Mouse (Mus musculus) skeletal muscle tissue, adult 2 months (tissue): ENCODE results near the gene Rps27l.
"Not testable (repeated sequence)": the region's sequence is repeated elsewhere in the genome, so short reads cannot be mapped to it uniquely, and the experiment has no call there.

ENCODE experiments used
- DNase-seq: peaks from one replicate; pipeline ENCODE4 v3.0.0-alpha.2; 2012; ENCODE audit warnings: low read depth, low spot score

Rps27l gene

GRCm38 (mm10) chr9:66945647-66946641, at the start of gene Rps27l:
Gene Rps27l (plus strand): TSS chr9:66946086.
- peak; percentile 95 for DNase-seq

GRCm38 (mm10) chr9:66896951-66897350, 48.9 kb upstream of the Rps27l start:
- no peak for DNase-seq

- no peak for DNase-seq
Measured at GRCm38 (mm10) chr9:66897851-66898250, 48.0 kb upstream of the Rps27l start.

DNA sequence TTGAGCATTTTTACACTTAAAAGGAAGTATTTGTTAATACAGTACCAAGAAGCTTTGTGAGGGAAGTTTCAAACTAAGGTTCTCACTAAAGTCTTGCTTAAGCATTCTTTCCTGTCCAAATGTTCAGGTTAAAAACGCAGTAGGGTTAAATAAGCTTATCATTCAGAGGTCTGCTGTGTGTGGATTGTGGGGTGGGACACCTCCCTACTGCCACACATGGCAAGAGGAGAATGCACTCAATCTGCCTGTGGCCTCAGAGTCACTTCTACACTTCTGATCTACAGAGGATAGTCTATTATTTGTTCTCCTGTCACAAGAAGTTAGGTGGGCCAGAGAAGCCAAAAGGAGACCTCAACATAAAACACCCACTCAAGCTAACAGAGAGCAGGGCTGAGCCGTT, 46.8 kb upstream of the Rps27l start:
- DNase-seq: no peak

- no peak for DNase-seq
Measured at GRCm38 (mm10) chr9:66899526-66899925, 46.4 kb upstream of the Rps27l start.

DNA sequence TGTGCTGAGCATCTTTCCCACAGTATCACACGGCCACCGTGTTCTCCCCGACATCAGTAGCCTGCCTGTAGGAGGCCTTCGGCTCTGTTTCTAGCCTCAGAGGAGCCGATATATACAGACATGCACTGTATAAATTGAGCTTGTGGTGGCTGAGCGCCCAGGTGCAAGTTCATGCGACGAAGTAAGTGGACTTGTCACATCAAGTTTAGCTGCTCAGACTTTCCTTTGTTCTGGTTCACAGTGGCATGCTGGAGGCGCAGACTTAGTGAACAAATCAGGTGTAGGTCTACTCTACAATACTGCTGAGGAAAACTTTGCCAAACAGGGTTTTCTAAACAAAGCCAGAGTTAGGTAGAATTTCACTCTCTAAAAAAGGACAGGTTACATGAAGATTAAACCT, 39.9 kb upstream of the Rps27l start:
- no peak for DNase-seq

- no peak for DNase-seq
Measured at GRCm38 (mm10) chr9:66907126-66907525, 38.8 kb upstream of the Rps27l start.

DNA sequence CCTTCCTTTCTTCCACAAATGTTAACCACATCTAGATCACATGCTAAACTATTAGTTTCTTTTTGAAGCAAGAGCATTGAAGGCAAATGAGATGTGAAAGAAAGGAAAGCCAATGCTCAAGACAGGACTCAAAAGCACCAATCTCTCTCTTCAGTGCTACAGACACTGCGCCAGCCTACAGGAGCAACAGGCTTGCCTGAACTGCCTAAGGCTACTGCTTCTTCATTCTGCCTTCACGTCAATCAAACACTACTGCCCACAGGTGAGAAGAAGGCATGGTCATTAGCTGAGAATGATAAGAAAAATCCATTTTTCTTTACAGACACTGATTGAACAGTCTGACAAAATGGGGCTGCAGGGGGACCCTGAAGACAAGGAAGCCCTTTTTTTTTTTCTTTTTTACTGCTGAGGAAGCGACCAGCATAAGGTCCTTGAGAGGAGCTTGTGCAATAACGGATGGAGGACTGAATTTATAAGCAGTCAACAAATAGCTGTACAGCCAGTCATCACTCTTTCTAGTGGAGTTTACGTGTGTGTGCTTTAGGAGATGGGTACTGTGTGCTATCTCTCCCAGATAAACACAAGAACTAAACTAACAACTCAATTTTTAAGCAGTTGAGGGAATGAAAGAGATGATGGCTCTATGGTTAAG, 38.0 kb upstream of the Rps27l start:
- no peak for DNase-seq

DNA sequence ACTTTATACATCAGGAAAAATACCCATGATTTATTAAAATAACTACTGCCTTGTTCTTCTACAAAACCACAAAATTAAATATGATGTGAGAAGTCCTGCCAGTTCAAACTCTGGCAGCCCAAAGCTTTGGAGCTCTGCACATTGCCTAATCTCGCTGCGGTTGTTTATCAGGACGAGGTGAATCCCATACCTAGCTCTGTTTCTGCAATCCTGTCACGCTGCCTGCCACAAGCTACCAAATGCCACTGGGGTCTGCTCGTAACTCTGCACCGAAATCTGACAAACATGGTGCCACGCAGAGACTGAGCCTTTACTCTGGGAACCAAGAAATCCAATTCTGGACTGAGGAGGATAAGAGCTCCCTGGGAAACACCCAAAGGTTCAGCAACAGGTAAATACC, 36.0 kb upstream of the Rps27l start:
- DNase-seq: no peak

DNA sequence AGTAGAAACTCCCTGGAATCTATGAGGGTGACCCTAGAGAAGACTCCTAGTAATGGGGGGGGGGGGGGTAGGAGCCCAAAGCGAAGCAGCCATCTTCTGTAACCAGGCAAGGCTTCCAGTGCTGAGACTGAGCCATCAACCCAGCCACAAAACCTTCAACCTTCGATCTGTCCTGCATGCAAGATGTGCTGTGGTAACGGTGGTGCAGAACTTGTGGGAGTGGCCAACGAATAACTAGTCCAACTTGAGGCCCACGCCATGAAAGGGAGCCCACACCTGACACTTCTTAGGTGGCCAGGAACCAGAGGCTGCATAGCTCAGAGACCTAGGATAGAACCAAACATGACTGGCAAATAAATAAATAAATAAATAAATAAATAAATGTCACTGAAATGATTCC, 35.2 kb upstream of the Rps27l start:
- DNase-seq: no peak

- no peak for DNase-seq
Measured at GRCm38 (mm10) chr9:66912304-66912703, 33.6 kb upstream of the Rps27l start.

DNA sequence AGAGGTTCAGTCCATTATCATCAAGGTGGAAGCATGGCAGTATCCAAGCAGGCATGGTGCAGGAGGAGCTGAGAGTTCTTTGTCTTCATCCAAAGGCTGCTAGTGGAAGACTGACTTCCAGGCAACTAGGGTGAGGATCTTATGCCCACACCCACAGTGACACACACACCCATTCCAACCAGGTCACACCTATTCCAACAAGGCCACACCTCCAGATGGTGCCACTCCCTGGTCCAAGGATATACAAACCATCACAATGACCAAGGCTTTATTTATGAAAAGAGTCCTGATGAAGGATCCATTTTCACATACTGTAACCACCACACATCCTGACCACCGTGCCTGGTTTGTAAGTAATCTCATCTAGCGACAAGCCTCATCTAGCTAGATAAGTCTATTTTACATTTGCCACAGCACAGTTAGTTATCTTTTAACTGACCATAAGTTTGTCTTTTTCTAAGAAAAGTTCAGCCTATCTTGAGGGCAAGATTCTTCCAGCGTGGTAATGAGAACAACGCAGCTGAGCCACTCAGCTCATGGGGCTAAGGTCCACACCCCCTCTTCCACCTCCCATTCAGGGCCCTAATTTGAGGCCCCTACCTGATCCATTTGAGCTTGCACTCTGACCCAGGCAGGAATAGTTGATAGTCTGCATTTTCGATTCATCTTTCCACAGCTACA, 32.5 kb upstream of the Rps27l start:
- DNase-seq: not testable (repeated sequence)

DNA sequence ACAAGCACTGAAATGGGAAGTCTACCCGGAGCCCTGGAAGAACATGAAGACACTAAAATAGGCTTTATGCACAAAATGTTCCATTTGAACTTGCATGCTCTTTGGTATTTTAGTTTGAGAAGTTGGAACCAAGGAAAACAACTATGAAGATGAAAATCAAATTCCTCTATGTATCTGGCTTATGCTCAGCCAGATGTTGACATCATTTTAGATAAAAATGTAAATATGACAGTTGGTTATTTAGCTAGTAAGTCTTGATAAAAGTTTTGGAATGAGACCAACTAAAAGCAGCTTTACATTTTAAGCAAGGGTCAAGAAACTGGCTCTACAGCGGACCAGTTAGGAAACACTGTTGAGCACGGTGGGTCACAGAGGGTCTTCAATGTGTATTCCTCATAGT, 31.3 kb upstream of the Rps27l start:
- no peak for DNase-seq

DNA sequence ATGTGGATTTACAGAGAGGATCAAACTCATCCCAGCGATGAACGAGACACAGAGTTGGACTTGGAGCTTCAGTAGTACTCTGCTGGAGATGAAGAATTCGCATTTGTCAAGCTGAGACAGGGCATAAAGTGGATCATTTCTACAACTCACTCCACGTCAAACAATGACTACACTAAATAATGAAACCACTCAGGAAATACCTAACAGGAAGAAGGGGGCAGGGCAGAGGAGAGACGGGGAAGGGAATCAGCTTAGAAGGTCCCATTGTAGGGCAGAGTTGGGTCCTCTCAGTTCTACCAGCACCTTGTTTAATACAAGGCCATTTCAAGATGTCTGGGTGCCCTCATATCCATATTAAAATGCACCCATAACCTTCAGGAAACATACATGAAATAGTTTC, 30.5 kb upstream of the Rps27l start:
- no peak for DNase-seq

DNA sequence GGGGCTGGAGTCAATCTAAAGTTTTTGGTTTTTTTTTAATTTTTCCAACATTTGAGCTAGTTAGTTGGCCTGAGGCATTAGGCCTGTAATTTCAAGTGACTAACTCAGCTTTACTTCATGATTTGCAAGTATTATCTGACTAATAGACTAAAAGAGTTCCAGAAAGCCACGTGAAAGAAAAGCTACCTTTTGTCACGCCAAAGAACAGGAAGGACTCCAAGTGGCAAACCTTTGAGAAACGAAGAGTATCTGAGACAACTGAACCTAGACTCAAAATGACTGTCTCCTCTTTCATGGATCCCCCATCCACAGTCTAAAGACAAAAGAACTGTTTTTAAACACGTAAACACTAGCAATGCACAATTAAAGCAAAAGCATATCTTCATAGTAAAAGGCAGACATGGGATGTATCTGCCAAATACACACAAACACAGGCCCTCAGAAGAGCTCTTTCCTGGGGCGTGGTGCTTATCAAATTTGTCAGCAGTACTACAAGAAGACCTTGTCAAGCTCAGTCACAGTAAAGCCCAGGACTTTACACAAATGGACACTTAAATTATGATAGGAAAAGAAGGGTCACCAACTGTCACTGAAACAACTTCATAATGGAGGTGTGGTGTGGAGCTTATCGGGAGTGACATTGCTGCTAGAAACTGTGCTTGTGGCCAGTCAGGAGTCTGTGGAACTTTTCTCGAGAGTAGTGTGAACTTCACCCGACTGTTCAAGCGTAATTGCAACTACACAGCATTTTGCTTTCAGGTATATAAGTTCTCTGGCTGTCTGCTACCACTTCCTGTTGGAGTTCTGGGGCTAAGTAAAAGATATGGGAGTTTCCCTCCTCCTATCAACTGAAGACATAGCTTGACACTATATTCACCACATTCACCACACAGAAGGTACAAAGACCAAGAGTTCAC, 29.8 kb upstream of the Rps27l start:
- DNase-seq: no peak

GRCm38 (mm10) chr9:66917216-66917891, 28.5 kb upstream of the Rps27l start:
- DNase-seq: no peak

- no peak for DNase-seq
Measured at GRCm38 (mm10) chr9:66917892-66918255, 28.0 kb upstream of the Rps27l start.

DNA sequence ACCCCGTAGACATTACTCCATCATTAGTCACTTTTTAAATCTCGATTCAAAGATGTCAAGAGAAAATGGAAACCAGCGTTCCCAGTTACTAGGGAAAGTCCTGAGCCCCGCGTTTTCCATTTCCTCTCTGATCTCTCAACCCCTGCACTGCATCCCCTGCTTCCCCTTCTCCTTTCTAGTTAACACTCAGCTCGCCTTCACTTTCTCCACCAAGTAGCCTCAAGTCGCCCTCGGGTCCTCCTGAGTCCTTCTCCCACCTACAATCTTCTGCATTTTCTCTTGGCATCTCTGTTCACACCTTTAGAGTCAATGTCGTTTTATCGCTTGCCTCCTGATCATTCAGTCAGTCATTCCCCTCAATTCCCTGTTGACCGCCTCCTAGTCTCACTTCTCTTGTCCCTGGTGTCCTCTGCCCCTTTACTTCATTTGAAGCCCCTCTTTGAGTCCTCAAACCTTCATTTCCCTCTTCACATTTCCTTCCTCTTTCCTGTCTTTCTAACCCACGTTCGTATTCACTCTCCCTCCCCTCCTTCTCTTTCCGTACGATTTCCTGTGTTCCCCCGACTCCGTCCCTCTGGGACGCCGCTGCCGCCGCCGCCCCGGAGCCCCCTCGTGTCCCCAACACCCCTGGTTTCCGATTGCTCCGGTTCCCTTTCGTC, 27.1 kb upstream of the Rps27l start:
- DNase-seq: no peak

DNA sequence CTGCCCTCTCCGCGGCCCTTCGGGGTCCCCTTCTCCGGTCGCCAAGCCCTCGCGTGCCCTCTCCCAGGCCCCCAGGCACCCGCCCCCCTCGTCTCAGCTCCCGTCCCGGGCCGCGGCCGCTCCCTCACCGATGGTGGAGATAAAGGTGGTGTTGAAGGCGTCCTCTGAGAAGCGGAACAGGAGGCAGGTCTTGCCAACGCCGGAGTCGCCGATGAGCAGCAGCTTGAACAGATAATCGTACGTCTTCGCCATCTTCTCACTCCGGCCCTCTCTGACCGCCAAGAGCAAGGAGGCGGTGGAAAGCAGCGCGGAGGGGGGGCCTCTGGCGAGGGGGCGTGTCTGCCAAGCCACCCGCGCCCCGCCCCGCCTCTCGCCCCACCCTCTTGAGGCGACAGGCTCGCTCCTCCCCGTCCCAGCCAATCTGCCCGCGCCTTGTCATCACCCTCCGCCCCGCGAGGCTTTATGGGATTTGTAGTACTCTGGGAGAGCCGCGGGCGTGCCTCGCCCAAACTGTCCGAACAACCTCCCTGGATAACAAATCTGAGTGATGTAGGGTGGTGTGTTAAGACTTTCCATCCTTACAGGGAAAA, 26.4 kb upstream of the Rps27l start, which contains the start of gene Rab8b:
TSS of gene Rab8b (minus strand) at position 306 of the 590 bp plus-strand sequence.
- peak; percentile 91 for DNase-seq

GRCm38 (mm10) chr9:66919981-66920380, 25.9 kb upstream of the Rps27l start:
- DNase-seq: no peak
